Mouse (Mus musculus) embryonic facial prominence, embryonic 10.5 days (tissue): ENCODE results near the gene Srek1ip1. TPM values are rescaled to one million over a fixed set of nuclear protein-coding genes. Genes with fewer than 3 reads are reported as not detected.

Experiments
- DNase-seq: peaks from one replicate; pipeline ENCODE4 v3.0.0-alpha.2; 2017; ENCODE audit warnings: low spot score
- H3K27ac ChIP-seq: fragments of 300-500 bp; sonication (generic); replicated peaks from 2 replicates; pipeline ENCODE4 v1.5.1; 2016; ENCODE audit warnings: mild to moderate bottlenecking
- H3K27me3 ChIP-seq: fragments of 300-500 bp; sonication (generic); replicated peaks from 2 replicates; pipeline ENCODE4 v1.6.1; 2016; ENCODE audit warnings: low read depth, mild to moderate bottlenecking; ENCODE audit not compliant: poor library complexity, severe bottlenecking
- H3K36me3 ChIP-seq: fragments of 300-500 bp; sonication (generic); replicated peaks from 2 replicates; pipeline ENCODE4 v1.6.1; 2016; ENCODE audit warnings: mild to moderate bottlenecking, moderate library complexity
- H3K4me1 ChIP-seq: fragments of 300-500 bp; sonication (generic); 2 replicates; pipeline ENCODE4 v1.6.1; 2016
- H3K4me3 ChIP-seq: fragments of 300-500 bp; sonication (generic); 2 replicates; pipeline ENCODE4 v1.5.1; 2016; ENCODE audit warnings: mild to moderate bottlenecking, moderate library complexity
- H3K9me3 ChIP-seq: fragments of 300-500 bp; sonication (generic); 2 replicates; pipeline ENCODE4 v1.6.1; 2016; ENCODE audit warnings: mild to moderate bottlenecking
- WGBS: fragments of 180-500 bp; shearing (Covaris S2); methylation state at CpG from one replicate; pipeline ENCODE4 v1.1.7; 2016; 5-methylcytosine and 5-hydroxymethylcytosine counted together
- polyA plus RNA-seq: library from polyadenylated mRNA; unstranded; fragments of >200 nt; fragmentation: Nextera tagmentation; extraction: Ambion mirVana; gene quantifications from 2 replicates; pipeline ENCODE4 v1.2.1, GENCODE M21; 2016

Gene Srek1ip1
- 18.7 and 18.8 TPM in 2 replicates for polyA plus RNA-seq

GRCm38 (mm10) chr13:104792184-104792583 lies at the start of gene Srek1ip1:
Srek1ip1 (plus strand) TSS chr13:104792484.
- H3K27ac ChIP-seq = no peak within 1 kb of the TSS

GRCm38 (mm10) chr13:104742866-104743265 lies 49.4 kb upstream of the Srek1ip1 start:
- Histone ChIP-seq H3K4me3 (no peak overlapping the region), H3K9me3 (no peaks in the 10 kb centered on the region), H3K27ac (no peak overlapping the region), H3K36me3 (no peaks in the 10 kb centered on the region), H3K4me1 (no peaks in the 10 kb centered on the region), H3K27me3 (no peaks in the 10 kb centered on the region)
- WGBS = 89% methylated on average over 4 of the region's 4 CpGs
- no peak for DNase-seq

More at GRCm38 (mm10) chr13:104792184-104792583, at the start of gene Srek1ip1:
- peaks cover 38% of the 10 kb centered on the region for H3K36me3 ChIP-seq
- no peak for DNase-seq
- 92% methylated on average over 11 of the region's 11 CpGs for WGBS
- H3K9me3 ChIP-seq = no peaks in the 10 kb centered on the region
- H3K4me1 ChIP-seq = no peaks in the 10 kb centered on the region
- H3K27me3 ChIP-seq = no peaks in the 10 kb centered on the region
- no peak within 1 kb of the TSS for H3K4me3 ChIP-seq

- H3K9me3 ChIP-seq = no peaks in the 10 kb centered on the region
- no peaks in the 10 kb centered on the region for H3K36me3 ChIP-seq
- no peak overlapping the region for H3K4me3 ChIP-seq
- H3K27me3 ChIP-seq = no peaks in the 10 kb centered on the region
- no peaks in the 10 kb centered on the region for H3K4me1 ChIP-seq
- H3K27ac ChIP-seq = no peak overlapping the region
- no peak for DNase-seq
Measured at GRCm38 (mm10) chr13:104747032-104747431, 45.3 kb upstream of the Srek1ip1 start.

- DNase-seq = no peak
- no peaks in the 10 kb centered on the region for H3K27me3 ChIP-seq
- no peaks in the 10 kb centered on the region for H3K9me3 ChIP-seq
- no peak overlapping the region for H3K4me3 ChIP-seq
- no peak overlapping the region for H3K27ac ChIP-seq
- no peaks in the 10 kb centered on the region for H3K36me3 ChIP-seq
- no peaks in the 10 kb centered on the region for H3K4me1 ChIP-seq
- 93% methylated on average over 1 of the region's 1 CpGs for WGBS
Measured at GRCm38 (mm10) chr13:104759381-104759780, 32.9 kb upstream of the Srek1ip1 start.

GRCm38 (mm10) chr13:104762401-104762800 lies 29.9 kb upstream of the Srek1ip1 start:
- H3K27ac ChIP-seq = no peak overlapping the region
- H3K4me1 ChIP-seq = no peaks in the 10 kb centered on the region
- DNase-seq = no peak
- no peaks in the 10 kb centered on the region for H3K36me3 ChIP-seq
- 92% methylated on average over 4 of the region's 4 CpGs for WGBS
- H3K27me3 ChIP-seq = no peaks in the 10 kb centered on the region
- H3K9me3 ChIP-seq = no peaks in the 10 kb centered on the region
- H3K4me3 ChIP-seq = no peak overlapping the region

GRCm38 (mm10) chr13:104763193-104763592 lies 29.1 kb upstream of the Srek1ip1 start:
- no peak for DNase-seq
- Histone ChIP-seq H3K36me3 (no peaks in the 10 kb centered on the region), H3K27me3 (no peaks in the 10 kb centered on the region), H3K4me3 (no peak overlapping the region), H3K4me1 (no peaks in the 10 kb centered on the region), H3K9me3 (no peaks in the 10 kb centered on the region), H3K27ac (no peak overlapping the region)
- 79% methylated on average over 3 of the region's 3 CpGs for WGBS

- Histone ChIP-seq H3K27ac (no peak overlapping the region), H3K36me3 (peaks cover 24% of the 10 kb centered on the region), H3K27me3 (no peaks in the 10 kb centered on the region), H3K9me3 (peaks cover 5% of the 10 kb centered on the region; the same call in 1 of the 2 replicates), H3K4me3 (no peak overlapping the region), H3K4me1 (no peaks in the 10 kb centered on the region)
- DNase-seq = no peak
- WGBS = 75% methylated on average over 1 of the region's 1 CpGs
Measured at GRCm38 (mm10) chr13:104779104-104779670, 13.1 kb upstream of the Srek1ip1 start.

GRCm38 (mm10) chr13:104787260-104787659 lies 5.0 kb upstream of the Srek1ip1 start:
- WGBS = 95% methylated on average over 4 of the region's 4 CpGs

GRCm38 (mm10) chr13:104789663-104790062 lies 2.6 kb upstream of the Srek1ip1 start:
- WGBS = 25% methylated on average over 2 of the region's 2 CpGs
- Histone ChIP-seq H3K27ac (no peak overlapping the region), H3K9me3 (no peaks in the 10 kb centered on the region), H3K36me3 (peaks cover 42% of the 10 kb centered on the region), H3K27me3 (no peaks in the 10 kb centered on the region), H3K4me3 (no peak overlapping the region), H3K4me1 (no peaks in the 10 kb centered on the region)
- DNase-seq = no peak

More at GRCm38 (mm10) chr13:104787260-104787659, 5.0 kb upstream of the Srek1ip1 start:
- DNase-seq = no peak
- Histone ChIP-seq H3K9me3 (peaks cover 4% of the 10 kb centered on the region; the same call in 1 of the 2 replicates), H3K27ac (no peak overlapping the region), H3K4me1 (no peaks in the 10 kb centered on the region), H3K4me3 (no peak overlapping the region), H3K27me3 (no peaks in the 10 kb centered on the region), H3K36me3 (peaks cover 54% of the 10 kb centered on the region)

- Histone ChIP-seq H3K36me3 (peaks cover 35% of the 10 kb centered on the region), H3K27me3 (no peaks in the 10 kb centered on the region), H3K27ac (no peak overlapping the region), H3K9me3 (no peaks in the 10 kb centered on the region), H3K4me1 (no peaks in the 10 kb centered on the region), H3K4me3 (no peak overlapping the region)
- 89% methylated on average over 3 of the region's 3 CpGs for WGBS
- no peak for DNase-seq
Measured at GRCm38 (mm10) chr13:104794421-104794820, 2.1 kb downstream of the Srek1ip1 start.

- H3K36me3 ChIP-seq = peaks cover 52% of the 10 kb centered on the region
- no peaks in the 10 kb centered on the region for H3K4me1 ChIP-seq
- WGBS = 93% methylated on average over 8 of the region's 8 CpGs
- H3K9me3 ChIP-seq = no peaks in the 10 kb centered on the region
- H3K4me3 ChIP-seq = no peak overlapping the region
- DNase-seq = no peak
- H3K27me3 ChIP-seq = no peaks in the 10 kb centered on the region
- H3K27ac ChIP-seq = no peak overlapping the region
Measured at GRCm38 (mm10) chr13:104799067-104799466, 6.8 kb downstream of the Srek1ip1 start.

- no peak for DNase-seq
- Histone ChIP-seq H3K36me3 (peaks cover 52% of the 10 kb centered on the region), H3K4me1 (no peaks in the 10 kb centered on the region), H3K4me3 (no peak overlapping the region), H3K27ac (no peak overlapping the region), H3K27me3 (no peaks in the 10 kb centered on the region), H3K9me3 (no peaks in the 10 kb centered on the region)
- 88% methylated on average over 7 of the region's 7 CpGs for WGBS
Measured at GRCm38 (mm10) chr13:104799566-104800182, 7.4 kb downstream of the Srek1ip1 start.

- Histone ChIP-seq H3K27me3 (no peaks in the 10 kb centered on the region), H3K36me3 (peaks cover 46% of the 10 kb centered on the region), H3K27ac (no peak overlapping the region), H3K4me1 (no peaks in the 10 kb centered on the region), H3K4me3 (no peak overlapping the region), H3K9me3 (no peaks in the 10 kb centered on the region)
- DNase-seq = no peak
- WGBS = 61% methylated on average over 3 of the region's 3 CpGs
Measured at GRCm38 (mm10) chr13:104805681-104806080, 13.4 kb downstream of the Srek1ip1 start.
